Mouse (Mus musculus): Measurements from ENCODE around the gene 4930442H23Rik.

- no peak for TF ChIP-seq CTCF (IDR thresholded peaks at IDR 0.05; ENCODE audit: extremely low read depth, insufficient read length, insufficient replicate concordance, low read depth, low read length)
- peak; percentile 77 for TF ChIP-seq POLR2A (IDR thresholded peaks at IDR 0.05; ENCODE audit: low read depth, low read length)
These were observed 47.6 kb downstream of the 4930442H23Rik start for GRCm38 (mm10) chr10:81135831-81136705.
